Mouse (Mus musculus): Measurements from ENCODE around the gene Pgm5. TPM values are rescaled to one million over a fixed set of nuclear protein-coding genes. Genes with fewer than 3 reads are reported as not detected.
"Not testable (repeated sequence)": the region's sequence is repeated elsewhere in the genome, so short reads cannot be mapped to it uniquely, and the experiment has no call there.

Gene Pgm5
- polyA plus RNA-seq, 1 experiment, result 2.4 TPM

DNA sequence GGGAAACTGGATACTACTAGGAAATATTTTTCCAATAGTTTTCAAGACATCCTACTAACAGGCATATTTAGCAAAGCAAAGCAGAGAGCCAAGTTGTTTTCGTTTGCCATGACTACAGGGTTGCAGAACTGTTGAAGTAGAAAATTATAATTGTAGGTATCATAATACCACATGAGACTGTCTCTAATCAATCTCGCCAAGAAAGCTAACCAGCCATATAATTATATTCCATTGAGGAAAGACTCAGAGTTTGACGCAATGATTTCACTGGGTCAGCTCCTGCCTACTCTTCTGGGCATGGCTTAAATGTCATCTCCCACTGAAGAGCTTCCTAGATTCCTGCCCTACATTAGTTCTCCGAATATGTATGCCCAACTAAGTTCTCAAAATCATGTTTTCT, 142.2 kb downstream of the Pgm5 start:
- Histone ChIP-seq H3K27ac (ENCODE audit: control insufficient read depth, insufficient read depth, low read depth, low read length, poor library complexity) (no peak overlapping the region), H3K4me1 (ENCODE audit: control insufficient read depth, insufficient read depth, low read length) (no peaks in the 10 kb centered on the region), H3K4me3 (replicated peaks; ENCODE audit: control insufficient read depth, low read depth, low read length) (no peak overlapping the region)
- TF ChIP-seq POLR2A (IDR thresholded peaks at IDR 0.05; ENCODE audit: borderline replicate concordance, control insufficient read depth, low read depth, low read length) (no peak), CTCF (IDR thresholded peaks at IDR 0.05; ENCODE audit: control insufficient read depth, insufficient read depth, low read length) (no peak)
- WGBS, result 73% methylated on average over 4 of the region's 4 CpGs

DNA sequence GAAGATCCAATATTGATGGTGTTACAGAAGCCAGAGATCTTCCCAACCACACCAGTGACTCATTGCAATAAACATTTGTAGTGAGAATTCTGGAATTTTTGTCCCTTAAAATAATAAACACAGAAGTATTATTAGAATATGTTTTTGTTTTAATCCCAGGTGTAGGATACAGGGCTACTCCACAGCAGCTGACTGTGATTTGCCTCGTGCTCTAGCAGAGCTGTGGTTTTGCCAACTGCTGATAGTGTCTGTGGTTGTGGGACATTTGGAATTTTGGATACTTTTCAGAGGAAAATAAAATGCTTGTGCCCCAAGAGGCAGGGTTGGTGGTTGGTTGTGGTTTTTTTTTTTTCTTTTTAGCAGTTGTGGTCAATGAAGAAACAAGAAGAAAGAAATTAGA, 143.6 kb downstream of the Pgm5 start:
- WGBS, result 39% methylated on average over 1 of the region's 1 CpGs
- Histone ChIP-seq H3K27ac (ENCODE audit: control insufficient read depth, insufficient read depth, low read depth, low read length, poor library complexity) (no peak overlapping the region), H3K4me1 (ENCODE audit: control insufficient read depth, insufficient read depth, low read length) (no peaks in the 10 kb centered on the region), H3K4me3 (replicated peaks; ENCODE audit: control insufficient read depth, low read depth, low read length) (no peak overlapping the region)
- TF ChIP-seq CTCF (IDR thresholded peaks at IDR 0.05; ENCODE audit: control insufficient read depth, insufficient read depth, low read length) (no peak), POLR2A (IDR thresholded peaks at IDR 0.05; ENCODE audit: borderline replicate concordance, control insufficient read depth, low read depth, low read length) (no peak)

DNA sequence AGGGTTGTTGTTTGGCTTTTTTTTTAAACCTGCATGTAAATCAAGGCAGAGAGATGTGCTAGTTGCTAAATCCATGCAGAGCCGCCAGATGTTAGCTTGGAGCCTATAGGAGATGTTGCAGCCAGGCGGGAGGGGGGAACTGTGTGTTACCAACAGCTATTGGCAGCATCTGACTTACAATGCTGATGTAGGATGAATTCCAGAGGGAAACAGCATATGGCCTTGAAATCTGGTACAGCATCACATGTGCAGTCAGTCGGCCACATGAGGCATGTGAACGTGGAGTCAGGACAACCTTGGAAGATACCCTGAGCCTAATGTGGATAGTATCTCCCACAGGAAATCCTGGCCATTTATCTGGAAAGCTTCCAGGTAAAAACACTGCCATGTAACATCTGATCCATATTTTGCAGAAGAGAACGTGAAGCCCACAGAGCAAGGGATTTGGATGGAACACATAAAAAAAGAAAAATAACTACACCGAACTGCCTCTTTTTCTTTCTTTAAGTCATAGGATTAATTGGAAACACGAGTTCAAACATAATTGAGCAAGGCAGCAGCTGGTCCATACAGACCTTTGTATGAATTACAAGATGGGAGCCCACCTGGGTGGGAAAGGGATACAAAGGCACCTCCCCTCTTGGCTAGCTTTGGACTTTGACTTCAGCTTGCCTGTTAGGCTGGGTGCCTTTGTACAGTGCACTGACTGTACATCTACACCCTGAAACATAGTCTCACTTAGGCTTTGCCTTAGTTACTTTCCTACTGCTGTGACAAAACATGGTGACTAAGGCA, 145.2 kb downstream of the Pgm5 start:
- H3K4me3 ChIP-seq (replicated peaks; ENCODE audit: control insufficient read depth, low read depth, low read length), result no peak overlapping the region
- H3K4me1 ChIP-seq (ENCODE audit: control insufficient read depth, insufficient read depth, low read length), result no peaks in the 10 kb centered on the region
- TF ChIP-seq CTCF (IDR thresholded peaks at IDR 0.05; ENCODE audit: control insufficient read depth, insufficient read depth, low read length) (no peak), POLR2A (IDR thresholded peaks at IDR 0.05; ENCODE audit: borderline replicate concordance, control insufficient read depth, low read depth, low read length) (no peak)
- 76% methylated on average over 7 of the region's 7 CpGs for WGBS
- no peak overlapping the region for H3K27ac ChIP-seq (ENCODE audit: control insufficient read depth, insufficient read depth, low read depth, low read length, poor library complexity)

DNA sequence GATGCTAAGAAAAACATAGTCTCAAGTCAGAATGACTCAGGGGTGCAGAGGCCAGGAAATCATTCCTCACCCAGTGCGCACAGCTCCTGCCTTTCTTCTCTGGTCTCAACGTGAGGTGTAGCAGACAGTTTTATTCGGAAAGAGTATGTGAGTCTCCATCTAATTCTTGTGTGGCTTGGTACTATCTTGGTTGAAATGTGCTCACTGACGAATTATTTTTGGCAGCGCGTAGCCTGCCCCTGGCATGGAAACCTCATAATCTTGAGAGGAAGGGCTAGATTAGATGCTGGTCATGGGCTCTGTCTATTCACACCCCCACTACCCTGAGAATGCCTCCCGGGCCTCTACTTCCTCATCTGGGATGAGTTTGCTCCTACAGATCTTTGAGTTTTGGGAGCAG, 153.6 kb downstream of the Pgm5 start:
- no peak overlapping the region for H3K27ac ChIP-seq (ENCODE audit: control insufficient read depth, insufficient read depth, low read depth, low read length, poor library complexity)
- WGBS, result 64% methylated on average over 7 of the region's 7 CpGs
- no peaks in the 10 kb centered on the region for H3K4me1 ChIP-seq (ENCODE audit: control insufficient read depth, insufficient read depth, low read length)
- no peak overlapping the region for H3K4me3 ChIP-seq (replicated peaks; ENCODE audit: control insufficient read depth, low read depth, low read length)
- TF ChIP-seq POLR2A (IDR thresholded peaks at IDR 0.05; ENCODE audit: borderline replicate concordance, control insufficient read depth, low read depth, low read length) (no peak), CTCF (IDR thresholded peaks at IDR 0.05; ENCODE audit: control insufficient read depth, insufficient read depth, low read length) (no peak)

DNA sequence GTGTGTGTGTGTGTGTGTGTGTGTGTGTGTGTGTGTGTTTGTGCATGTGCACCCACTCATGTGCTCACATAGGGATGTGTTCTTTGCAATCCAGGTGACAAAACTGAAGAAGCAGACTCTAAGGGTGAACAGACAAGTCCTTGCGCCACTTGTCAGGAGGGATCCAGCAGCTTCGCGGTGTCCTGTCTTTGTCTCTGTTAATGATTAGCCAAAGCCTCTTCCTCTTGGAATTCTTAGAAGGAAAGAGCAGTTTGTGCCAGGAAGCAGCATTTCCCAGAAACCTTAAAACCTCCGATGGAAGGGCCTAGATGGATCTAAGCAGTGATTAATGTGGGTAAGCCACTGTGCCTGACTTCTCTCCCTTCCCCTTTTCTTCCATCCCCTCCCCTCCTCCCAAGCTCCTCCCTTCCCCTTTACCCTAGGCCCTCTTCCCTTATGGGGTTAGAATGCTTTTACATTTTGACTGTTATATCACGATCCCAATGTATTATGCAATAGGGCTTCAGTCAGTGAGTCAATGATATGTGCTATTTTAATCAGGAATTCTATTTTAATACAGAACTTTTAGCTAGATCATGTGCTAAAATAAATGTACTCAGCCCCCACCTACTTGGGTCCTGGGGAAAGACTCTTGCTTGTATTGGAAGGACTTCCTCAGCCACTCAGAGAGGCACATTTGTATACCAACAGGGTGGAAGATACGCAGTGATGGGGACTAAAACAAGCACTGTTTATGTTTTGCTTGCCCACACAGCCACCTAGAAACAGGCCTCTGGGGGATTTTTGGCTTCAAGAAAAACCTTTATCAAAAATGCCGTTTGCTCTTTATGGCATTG, 154.4 kb downstream of the Pgm5 start:
- H3K4me3 ChIP-seq (replicated peaks; ENCODE audit: control insufficient read depth, low read depth, low read length), result no peak overlapping the region
- H3K27ac ChIP-seq (ENCODE audit: control insufficient read depth, insufficient read depth, low read depth, low read length, poor library complexity), result no peak overlapping the region
- TF ChIP-seq CTCF (IDR thresholded peaks at IDR 0.05; ENCODE audit: control insufficient read depth, insufficient read depth, low read length), result no peak
- no peaks in the 10 kb centered on the region for H3K4me1 ChIP-seq (ENCODE audit: control insufficient read depth, insufficient read depth, low read length)
- 61% methylated on average over 7 of the region's 7 CpGs for WGBS

DNA sequence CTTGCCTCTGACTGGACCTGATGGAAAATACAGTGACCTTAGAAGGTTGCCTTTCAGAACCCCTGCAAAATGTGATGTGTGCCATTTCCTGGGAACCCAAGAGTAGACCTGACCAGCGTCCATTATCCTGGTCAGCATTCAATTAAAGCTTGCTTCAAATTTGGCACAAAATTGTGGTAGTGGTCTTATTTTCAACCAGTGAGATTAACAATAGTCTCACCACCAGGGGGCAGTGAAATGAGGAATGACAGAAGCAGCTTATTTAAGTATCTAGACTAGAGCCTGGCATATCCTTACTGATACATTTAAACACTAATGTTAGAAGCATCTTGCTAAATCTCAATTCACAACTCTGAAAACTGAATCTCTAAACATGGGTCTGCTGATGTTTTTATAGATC, 156.3 kb downstream of the Pgm5 start:
- H3K4me3 ChIP-seq (replicated peaks; ENCODE audit: control insufficient read depth, low read depth, low read length), result no peak overlapping the region
- H3K27ac ChIP-seq (ENCODE audit: control insufficient read depth, insufficient read depth, low read depth, low read length, poor library complexity), result no peak overlapping the region
- H3K4me1 ChIP-seq (ENCODE audit: control insufficient read depth, insufficient read depth, low read length), result no peaks in the 10 kb centered on the region
- WGBS, result 66% methylated on average over 1 of the region's 1 CpGs
- TF ChIP-seq POLR2A (IDR thresholded peaks at IDR 0.05; ENCODE audit: borderline replicate concordance, control insufficient read depth, low read depth, low read length) (no peak), CTCF (IDR thresholded peaks at IDR 0.05; ENCODE audit: control insufficient read depth, insufficient read depth, low read length) (no peak)

DNA sequence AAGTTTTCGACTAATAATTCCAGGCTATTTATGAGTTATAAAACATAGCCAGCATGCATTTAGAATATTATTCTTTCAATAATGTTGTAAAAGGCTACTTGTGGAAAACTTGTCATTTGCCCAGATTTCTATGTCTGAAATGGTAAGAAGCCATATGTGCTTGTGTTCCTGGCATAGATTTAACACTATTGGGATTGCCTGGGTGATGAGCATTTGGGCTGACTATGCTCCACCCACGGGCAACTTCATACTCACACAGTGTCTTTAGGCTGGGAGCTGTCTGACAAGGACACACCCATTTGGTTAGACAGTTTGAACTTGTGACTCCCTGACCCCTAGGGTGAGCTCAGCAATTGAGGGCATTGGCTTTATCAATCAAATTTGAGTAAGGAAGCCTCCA, 157.3 kb downstream of the Pgm5 start:
- H3K4me3 ChIP-seq (replicated peaks; ENCODE audit: control insufficient read depth, low read depth, low read length), result no peak overlapping the region
- H3K27ac ChIP-seq (ENCODE audit: control insufficient read depth, insufficient read depth, low read depth, low read length, poor library complexity), result no peak overlapping the region
- 69% methylated on average over 2 of the region's 2 CpGs for WGBS
- H3K4me1 ChIP-seq (ENCODE audit: control insufficient read depth, insufficient read depth, low read length), result no peaks in the 10 kb centered on the region; the same call in 1 of the 2 replicates
- TF ChIP-seq CTCF (IDR thresholded peaks at IDR 0.05; ENCODE audit: control insufficient read depth, insufficient read depth, low read length) (no peak), POLR2A (IDR thresholded peaks at IDR 0.05; ENCODE audit: borderline replicate concordance, control insufficient read depth, low read depth, low read length) (no peak)

DNA sequence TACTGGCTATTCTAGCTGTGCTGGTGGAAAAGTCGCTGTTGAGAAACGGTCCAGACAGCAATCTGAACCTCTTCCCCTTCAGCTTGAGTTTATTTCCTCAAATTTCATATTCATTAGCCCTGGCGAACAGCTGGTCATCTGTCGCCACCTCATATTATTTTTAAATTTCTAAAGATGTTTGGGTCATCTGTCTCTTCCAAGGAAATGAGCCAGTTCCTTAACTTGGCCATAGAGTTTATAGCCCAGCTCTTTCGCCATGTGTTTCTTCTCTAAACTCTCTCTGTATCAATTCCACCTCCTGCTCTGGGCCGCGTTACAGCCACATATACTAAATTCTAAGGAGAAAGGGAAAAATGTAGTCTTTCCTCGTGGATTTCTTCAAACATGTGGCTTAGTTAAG, 158.0 kb downstream of the Pgm5 start:
- WGBS, result 41% methylated on average over 8 of the region's 8 CpGs
- Histone ChIP-seq H3K4me1 (ENCODE audit: control insufficient read depth, insufficient read depth, low read length) (no peaks in the 10 kb centered on the region; the same call in 1 of the 2 replicates), H3K4me3 (replicated peaks; ENCODE audit: control insufficient read depth, low read depth, low read length) (no peak overlapping the region), H3K27ac (ENCODE audit: control insufficient read depth, insufficient read depth, low read depth, low read length, poor library complexity) (no peak overlapping the region)
- TF ChIP-seq CTCF (IDR thresholded peaks at IDR 0.05; ENCODE audit: control insufficient read depth, insufficient read depth, low read length), result no peak
- TF ChIP-seq POLR2A (IDR thresholded peaks at IDR 0.05; ENCODE audit: borderline replicate concordance, control insufficient read depth, low read depth, low read length), result no peak

DNA sequence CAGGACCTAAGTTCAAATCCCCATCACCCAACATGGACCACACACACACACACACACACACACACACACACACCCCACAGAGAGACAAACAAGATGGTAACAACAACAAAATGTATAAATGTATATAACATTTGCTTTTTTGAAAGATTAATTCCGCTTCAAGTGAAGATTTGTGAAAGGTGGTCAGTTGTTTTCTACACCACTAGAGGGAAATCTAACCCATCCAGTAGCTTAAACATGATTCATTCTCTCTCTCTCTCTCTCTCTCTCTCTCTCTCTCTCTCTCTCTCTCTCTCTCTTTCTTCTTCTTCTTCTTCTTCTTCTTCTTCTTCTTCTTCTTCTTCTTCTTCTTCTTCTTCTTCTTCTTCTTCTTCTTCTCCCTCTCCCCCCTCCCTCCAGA, 158.5 kb downstream of the Pgm5 start:
- H3K27ac ChIP-seq (ENCODE audit: control insufficient read depth, insufficient read depth, low read depth, low read length, poor library complexity); H3K4me1 ChIP-seq (ENCODE audit: control insufficient read depth, insufficient read depth, low read length); H3K4me3 ChIP-seq (replicated peaks; ENCODE audit: control insufficient read depth, low read depth, low read length): not testable (repeated sequence)
- 39% methylated on average over 1 of the region's 1 CpGs for WGBS
